Mouse (Mus musculus) adrenal gland, postnatal 4 days (tissue): ENCODE measurements around the gene Dusp2. TPM values are rescaled to one million over a fixed set of nuclear protein-coding genes. Genes with fewer than 3 reads are reported as not detected.

Source experiments
- DNase-seq, 2 experiments: peaks; one replicate each; pipeline ENCODE4 v3.0.0; 2021 to 2022; ENCODE audit warnings: low spot score in 2 of 2, mixed read lengths in 2 of 2
- total RNA-seq, 2 experiments: library from RNA; stranded (reverse); gene quantifications; 2 replicates each; pipeline ENCODE4 v1.2.3; 2021

The Dusp2 gene
- total RNA-seq, 2 experiments from 2014 or later = 2.5 to 2.7 TPM

DNA sequence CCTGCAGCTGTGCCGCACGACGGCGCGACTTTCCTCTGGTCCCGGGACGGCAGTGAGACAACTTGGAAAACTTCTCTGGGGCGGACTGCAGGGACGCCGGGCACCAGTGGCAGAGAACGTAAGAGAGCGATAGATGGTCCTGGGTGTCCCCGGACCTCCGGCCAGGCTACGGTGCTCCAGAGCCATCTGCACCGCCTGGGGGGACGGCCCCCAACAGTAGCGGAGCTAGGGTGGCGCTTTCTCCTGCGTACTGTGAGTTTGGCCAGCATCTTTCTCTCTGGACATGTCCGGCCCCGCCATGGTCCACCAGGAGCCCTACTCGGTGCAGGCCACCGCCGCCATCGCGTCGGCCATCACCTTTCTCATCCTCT lies 27.3 kb downstream of the Dusp2 start:
- DNase-seq = no peak

- DNase-seq = no peak
Observed at GRCm38 (mm10) chr2:127363696-127364095, 27.7 kb downstream of the Dusp2 start.

DNA sequence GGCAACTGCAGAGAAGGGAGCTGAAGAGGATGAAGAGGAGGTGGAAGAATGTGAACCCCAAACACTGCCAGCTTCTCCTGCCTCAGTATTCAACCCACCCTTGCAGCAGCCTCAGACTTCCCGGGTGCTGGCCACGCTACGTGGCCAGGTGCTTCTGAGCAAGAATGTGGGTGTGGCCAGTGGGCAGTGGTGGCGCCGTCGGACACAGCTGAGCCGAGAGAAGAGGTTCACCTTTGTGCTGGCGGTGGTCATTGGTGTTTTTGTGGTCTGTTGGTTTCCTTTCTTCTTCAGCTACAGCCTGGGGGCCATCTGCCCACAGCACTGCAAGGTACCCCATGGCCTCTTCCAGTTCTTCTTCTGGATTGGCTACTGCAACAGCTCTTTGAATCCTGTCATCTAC lies 28.5 kb downstream of the Dusp2 start:
- DNase-seq = no peak

DNA sequence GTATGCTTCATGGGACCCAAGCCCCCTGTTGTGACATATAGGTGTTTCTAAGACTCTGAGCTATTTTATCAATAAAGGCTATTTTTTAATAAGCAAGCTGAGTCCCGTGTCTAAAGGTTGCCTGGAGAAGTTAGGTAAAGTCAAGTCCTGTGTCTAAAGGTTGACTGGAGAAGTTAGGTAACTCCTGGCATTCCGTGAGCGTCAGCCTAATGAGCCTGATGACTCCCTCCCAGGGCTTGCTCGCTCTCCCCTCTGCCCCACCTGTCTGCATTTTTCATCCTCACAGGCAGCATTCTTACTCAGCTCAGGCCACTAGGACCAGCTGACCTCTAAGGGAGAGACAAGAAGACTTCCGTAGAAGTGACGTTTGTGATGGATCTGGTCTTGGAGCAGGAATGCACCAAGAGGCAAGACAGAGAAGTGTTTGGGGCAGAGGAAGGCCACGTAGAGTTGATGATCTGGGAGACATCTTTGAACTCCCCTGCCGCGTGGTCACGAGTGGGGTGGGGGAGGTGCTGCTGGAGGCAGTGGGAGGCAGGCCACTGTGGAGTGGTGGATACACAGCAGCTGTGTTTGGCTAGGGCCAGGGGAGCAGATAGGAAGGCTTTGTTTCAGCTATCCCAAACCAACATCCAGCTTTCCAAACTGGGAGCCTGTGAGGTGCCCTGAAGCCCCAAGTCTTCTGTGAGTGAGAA lies 31.3 kb downstream of the Dusp2 start:
- DNase-seq = no peak

DNA sequence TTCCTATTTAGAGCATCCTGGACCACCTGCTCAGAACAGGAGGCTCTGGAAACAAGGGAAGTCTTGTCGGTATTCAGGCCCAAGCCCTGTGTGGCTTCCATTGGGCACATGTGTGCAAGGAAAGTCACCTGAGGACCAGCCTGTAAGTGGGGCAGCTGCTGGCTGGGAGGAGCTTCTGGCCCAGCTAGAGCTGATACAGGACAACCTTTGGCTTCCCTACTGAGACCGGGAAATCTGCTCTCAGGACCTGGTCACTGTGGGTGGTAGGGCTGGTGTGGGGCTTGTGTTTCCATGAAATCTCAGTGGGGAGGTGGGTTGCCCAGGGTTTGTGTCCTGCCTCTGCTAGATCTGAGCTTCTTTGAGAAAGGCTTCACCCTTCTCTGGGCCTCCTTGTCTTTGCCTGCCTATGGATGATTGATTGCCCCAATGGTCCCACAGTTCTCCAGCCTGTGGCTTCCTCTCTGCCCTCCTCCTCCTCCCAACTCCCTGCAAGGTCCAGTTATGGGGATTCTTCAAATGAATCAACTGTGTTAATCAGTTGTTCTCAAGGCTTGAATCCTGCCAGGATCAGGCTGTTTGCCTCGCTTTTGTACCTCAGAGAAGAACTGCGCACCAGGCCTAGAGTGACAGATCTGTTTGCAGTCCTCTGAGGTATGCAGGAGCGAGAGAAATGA lies 33.9 kb downstream of the Dusp2 start:
- DNase-seq = no peak

GRCm38 (mm10) chr2:127370561-127371483 lies 34.9 kb downstream of the Dusp2 start:
- no peak for DNase-seq

DNA sequence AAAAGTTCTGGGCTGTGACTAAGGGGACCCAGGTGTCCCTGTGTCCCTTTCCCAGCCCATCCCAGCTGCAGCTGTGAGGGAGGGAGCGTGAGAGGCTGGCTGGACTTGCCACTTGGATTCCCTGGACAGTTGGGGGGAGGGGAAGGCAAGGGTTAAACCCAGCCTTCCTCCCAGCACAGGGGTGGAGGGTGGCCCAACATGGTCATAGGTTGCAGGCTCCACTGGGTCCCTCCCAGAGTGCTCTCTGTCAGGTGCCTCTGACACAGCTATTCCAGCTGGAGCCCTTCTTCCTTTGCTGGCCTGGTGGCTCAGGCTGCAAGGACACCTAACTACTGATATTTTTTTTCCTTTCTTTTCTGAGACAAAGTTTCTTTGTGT lies 35.5 kb downstream of the Dusp2 start:
- DNase-seq = no peak

DNA sequence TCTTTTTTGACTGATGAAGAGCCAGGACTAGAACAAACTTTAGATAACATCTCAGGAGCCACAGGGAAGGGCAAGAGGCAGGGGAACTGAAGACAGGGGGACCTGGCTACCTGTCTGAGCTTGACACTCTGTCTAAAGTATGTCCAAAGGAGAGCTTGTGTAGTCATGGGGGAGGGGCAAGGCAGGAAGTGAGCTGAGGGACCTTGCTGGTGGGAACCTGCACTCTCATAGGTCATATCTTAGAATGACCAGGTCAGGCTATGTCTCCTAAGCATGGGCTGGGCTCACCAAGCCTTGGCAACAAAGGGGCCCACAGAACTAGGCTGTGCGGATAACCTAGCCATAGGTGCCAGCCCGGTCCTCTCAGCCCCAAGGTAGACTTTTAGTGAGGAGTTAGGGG lies 36.1 kb downstream of the Dusp2 start:
- DNase-seq = no peak

- no peak for DNase-seq
Observed at GRCm38 (mm10) chr2:127374131-127374530, 38.2 kb downstream of the Dusp2 start.

- no peak for DNase-seq
Observed at GRCm38 (mm10) chr2:127375087-127375486, 39.1 kb downstream of the Dusp2 start.

- DNase-seq = no peak
Observed at GRCm38 (mm10) chr2:127375759-127376341, 39.9 kb downstream of the Dusp2 start.

DNA sequence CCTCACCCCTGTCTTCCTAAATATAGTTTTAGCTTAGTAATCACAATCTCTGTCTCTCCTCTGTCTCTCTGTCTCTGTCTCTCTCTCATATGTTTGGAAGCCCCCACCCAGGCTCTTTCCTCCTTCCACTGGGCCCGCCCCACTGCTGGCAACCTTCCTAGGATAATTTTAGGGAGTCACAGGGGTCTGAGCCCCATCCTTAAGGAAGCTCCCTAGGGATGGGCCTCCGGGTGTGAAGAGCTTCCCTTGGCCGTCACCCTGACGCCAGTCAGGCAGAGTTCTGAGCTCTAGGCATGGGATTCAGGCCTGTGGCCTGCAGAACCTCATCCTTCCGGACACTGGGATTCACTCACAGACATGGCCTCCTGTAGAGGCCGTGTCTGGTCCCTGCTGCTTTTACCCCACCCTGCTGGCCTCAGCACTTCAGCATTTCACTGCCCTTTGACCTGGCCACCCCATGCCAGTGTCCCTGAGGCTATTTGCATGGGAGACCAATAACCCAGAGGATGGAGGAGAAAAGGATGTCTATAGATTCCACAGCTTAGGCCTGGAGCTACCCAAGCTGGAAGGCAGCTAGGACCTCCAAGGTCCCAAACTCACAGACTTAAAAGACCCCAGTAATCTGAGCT lies 40.6 kb downstream of the Dusp2 start:
- DNase-seq = no peak

GRCm38 (mm10) chr2:127377942-127378610 lies 42.1 kb downstream of the Dusp2 start:
- no peak for DNase-seq

DNA sequence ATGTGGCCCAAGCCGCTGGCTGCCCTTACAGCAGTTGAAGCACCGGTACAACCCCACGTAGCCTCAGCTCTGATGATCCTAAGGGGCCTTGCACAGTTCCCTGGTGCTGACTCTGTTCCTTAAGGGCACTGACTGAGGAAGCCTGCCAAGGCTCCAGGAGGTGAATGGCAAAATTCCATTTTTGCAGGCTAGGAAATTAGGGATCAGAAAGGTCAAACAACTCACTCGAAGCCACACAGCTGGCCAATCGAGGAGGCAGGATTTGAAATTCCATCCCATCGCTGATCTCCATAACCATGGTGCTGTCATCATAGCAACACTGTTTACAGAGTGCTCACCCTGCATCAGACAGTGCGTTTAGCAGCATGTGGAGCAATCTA lies 42.6 kb downstream of the Dusp2 start:
- DNase-seq = no peak

DNA sequence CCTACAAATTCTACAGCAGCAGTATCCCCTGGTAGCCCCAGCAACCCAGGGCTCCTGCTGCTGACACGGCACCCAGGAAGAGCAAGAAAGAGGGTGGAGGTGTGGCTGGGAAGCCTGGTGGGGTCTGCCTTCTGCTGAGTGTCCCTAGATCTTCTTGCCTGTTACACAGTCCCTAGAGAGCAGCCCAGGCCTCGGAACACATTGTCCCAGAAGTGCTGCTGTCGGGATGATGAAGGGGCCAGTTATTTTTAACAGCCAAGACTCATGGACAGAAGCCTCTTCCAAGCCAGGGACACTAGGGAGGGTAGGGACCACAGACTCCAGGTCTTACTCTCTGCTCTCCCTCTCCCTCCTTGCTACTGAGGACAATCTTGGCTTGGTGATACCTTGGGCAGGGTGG lies 43.3 kb downstream of the Dusp2 start:
- DNase-seq = no peak

- no peak for DNase-seq
Observed at GRCm38 (mm10) chr2:127383881-127384280, 47.9 kb downstream of the Dusp2 start.

DNA sequence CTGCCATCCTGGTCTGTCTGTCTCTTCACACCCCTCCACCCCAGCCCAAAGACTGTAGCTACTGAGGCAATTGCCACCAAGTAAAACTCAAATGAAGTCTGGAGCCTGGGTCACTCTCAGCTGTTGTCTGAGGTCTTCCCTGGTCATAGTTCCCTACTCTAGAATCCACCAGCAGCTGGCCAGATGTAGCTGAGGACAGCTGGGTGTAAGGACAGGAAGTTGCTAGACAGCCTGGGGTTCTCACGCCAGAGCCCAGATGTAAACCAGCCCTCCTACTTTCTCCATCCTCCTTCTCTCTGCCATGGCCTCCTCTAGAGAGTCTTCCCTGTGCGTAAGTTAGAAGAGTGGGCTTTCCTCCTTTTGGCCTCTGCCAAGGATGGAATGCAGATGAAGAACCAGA lies 51.6 kb downstream of the Dusp2 start:
- no peak for DNase-seq
